Mouse (Mus musculus) left cerebral cortex, postnatal 25 days (tissue): ENCODE measurements at regions not wholly inside any gene's neighbourhood (a gene's known extent, or its start where the extent isn't known, plus 50 kb on each side); places are given as distances from the start of the nearest gene placed in this dataset.

Experiments used
- DNase-seq, 2 experiments: peaks; one replicate each; pipeline ENCODE4 v3.0.0; 2022; ENCODE audit warnings: low spot score in 2 of 2, mixed read lengths in 1 of 2
- intact Hi-C: fragments of 180-260 bp; cut with DNase I; formaldehyde crosslinking; loops from one replicate; pipeline ENCODE4 v1.15.1; 2025

GRCm38 (mm10) chr2:179035446-179035845, 406.8 kb upstream of the Cdh4 start:
- DNase-seq = no peak
- intact Hi-C loops = no loop called here

- intact Hi-C loops = loop anchor here (5.0 kb wide), 1 partner anchor 198 kb away; no protein-coding TSS in a partner anchor
- peak in 1 of 2 experiments; percentile 54 for DNase-seq
These were observed 402.5 kb upstream of the Cdh4 start for GRCm38 (mm10) chr2:179039697-179040096.

GRCm38 (mm10) chr2:179043671-179044070, 398.6 kb upstream of the Cdh4 start:
- intact Hi-C loops = loop anchor here (5.0 kb wide), 1 partner anchor 194 kb away; no protein-coding TSS in a partner anchor

GRCm38 (mm10) chr2:179045361-179045760, 396.9 kb upstream of the Cdh4 start:
- no peak for DNase-seq
- intact Hi-C loops = no loop called here

More at GRCm38 (mm10) chr2:179043671-179044070, 398.6 kb upstream of the Cdh4 start:
- DNase-seq = peak; percentile 54 to 60

- DNase-seq = no peak
- intact Hi-C loops = no loop called here
These were observed 387.8 kb upstream of the Cdh4 start for GRCm38 (mm10) chr2:179054441-179054840.

- no peak for DNase-seq
These were observed 377.6 kb upstream of the Cdh4 start for GRCm38 (mm10) chr2:179064616-179065015.

GRCm38 (mm10) chr2:179069520-179069919, 372.7 kb upstream of the Cdh4 start:
- intact Hi-C loops = no loop called here
- DNase-seq = no peak

More at GRCm38 (mm10) chr2:179064616-179065015, 377.6 kb upstream of the Cdh4 start:
- intact Hi-C loops = no loop called here

GRCm38 (mm10) chr2:179070346-179070745, 371.9 kb upstream of the Cdh4 start:
- intact Hi-C loops = loop anchor here (5.0 to 10.0 kb wide), 2 partner anchors 122 to 804 kb away; no protein-coding TSS in a partner anchor
- DNase-seq = peak in 1 of 2 experiments; percentile 37

GRCm38 (mm10) chr2:179080462-179081274, 361.6 kb upstream of the Cdh4 start:
- intact Hi-C loops = no loop called here
- DNase-seq = no peak

GRCm38 (mm10) chr2:179086915-179087314, 355.3 kb upstream of the Cdh4 start:
- intact Hi-C loops = no loop called here
- DNase-seq = no peak

GRCm38 (mm10) chr2:179091480-179091879, 350.8 kb upstream of the Cdh4 start:
- DNase-seq = no peak
- intact Hi-C loops = no loop called here

GRCm38 (mm10) chr2:179093996-179094395, 348.2 kb upstream of the Cdh4 start:
- intact Hi-C loops = no loop called here

GRCm38 (mm10) chr2:179095981-179096380, 346.2 kb upstream of the Cdh4 start:
- no peak for DNase-seq
- intact Hi-C loops = no loop called here

More at GRCm38 (mm10) chr2:179093996-179094395, 348.2 kb upstream of the Cdh4 start:
- DNase-seq = peak; percentile 4 to 8

- intact Hi-C loops = no loop called here
- DNase-seq = no peak
These were observed 345.4 kb upstream of the Cdh4 start for GRCm38 (mm10) chr2:179096861-179097260.

GRCm38 (mm10) chr2:179099783-179100182, 342.4 kb upstream of the Cdh4 start:
- DNase-seq = no peak
- intact Hi-C loops = no loop called here

GRCm38 (mm10) chr2:179103114-179103513, 339.1 kb upstream of the Cdh4 start:
- intact Hi-C loops = no loop called here
- DNase-seq = no peak

GRCm38 (mm10) chr2:179112951-179113350, 329.3 kb upstream of the Cdh4 start:
- no peak for DNase-seq
- intact Hi-C loops = no loop called here

GRCm38 (mm10) chr2:179128018-179128417, 314.2 kb upstream of the Cdh4 start:
- intact Hi-C loops = no loop called here
- DNase-seq = no peak

- intact Hi-C loops = no loop called here
- DNase-seq = no peak
These were observed 313.8 kb upstream of the Cdh4 start for GRCm38 (mm10) chr2:179128432-179128831.

- DNase-seq = peak in 1 of 2 experiments; percentile 58
- intact Hi-C loops = no loop called here
These were observed 311.2 kb upstream of the Cdh4 start for GRCm38 (mm10) chr2:179131004-179131403.

- no peak for DNase-seq
- intact Hi-C loops = no loop called here
These were observed 299.9 kb upstream of the Cdh4 start for GRCm38 (mm10) chr2:179142313-179142712.
